Mouse (Mus musculus): ENCODE data around the gene Hmx1.

Hmx1 gene

DNA sequence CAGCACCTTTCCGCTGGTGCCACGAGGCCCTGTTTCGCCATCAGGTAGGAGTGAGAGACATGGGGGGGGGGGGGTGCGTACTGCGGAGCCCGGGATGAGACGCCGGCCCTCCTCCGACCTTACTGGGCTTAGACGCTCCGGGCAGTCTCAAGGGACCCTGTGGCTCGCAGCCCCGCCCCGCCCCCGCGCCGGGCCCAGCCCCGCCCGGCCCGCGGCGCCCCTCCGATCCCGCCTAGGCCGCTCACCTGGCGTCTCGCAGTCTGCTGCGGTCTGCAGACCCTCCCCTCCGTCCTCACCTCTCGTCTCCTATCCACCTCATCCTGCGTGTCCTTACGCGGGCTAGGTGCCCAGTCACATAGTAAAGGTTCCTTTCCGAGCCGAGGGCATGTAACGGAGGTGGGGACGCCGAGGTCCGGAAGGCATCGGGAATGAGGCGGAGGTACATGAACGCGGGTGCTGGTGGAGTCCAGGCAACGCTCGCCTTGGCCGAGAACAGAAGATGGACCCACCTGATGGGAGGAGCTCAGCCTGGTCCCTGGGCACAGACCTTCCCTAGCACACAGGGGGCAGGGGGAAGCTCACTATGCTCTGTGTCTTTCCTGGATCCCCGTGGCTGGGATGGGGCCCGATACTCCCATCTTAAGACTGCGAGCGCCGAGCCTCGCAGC is 8.9 kb downstream of the Hmx1 start:
- DNase-seq (ENCODE audit: extremely low read depth, low read depth), result no peak

- no peak for DNase-seq (ENCODE audit: extremely low read depth, low read depth)
Observed at GRCm38 (mm10) chr5:35398310-35398910, 9.5 kb downstream of the Hmx1 start.

DNA sequence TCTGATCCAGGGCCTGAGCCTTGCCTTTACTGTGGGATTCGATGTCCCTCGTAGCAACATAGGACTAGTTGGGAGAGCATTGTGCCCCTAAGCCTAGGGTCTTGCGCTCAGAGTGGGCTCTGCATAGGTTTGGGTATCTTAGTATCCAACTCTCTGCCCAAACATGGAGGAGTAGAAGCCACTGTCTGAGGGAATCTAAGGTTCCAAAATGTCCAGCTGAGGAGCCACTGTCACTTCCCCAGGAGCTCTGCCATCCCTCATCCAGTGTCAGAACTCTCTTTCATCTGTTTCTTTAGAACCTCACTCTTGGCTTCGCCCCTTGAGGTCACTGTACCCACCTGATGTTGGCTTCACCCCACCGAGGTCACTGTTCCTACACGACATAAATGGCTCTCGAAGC is 10.2 kb downstream of the Hmx1 start:
- DNase-seq (ENCODE audit: extremely low read depth, low read depth), result no peak

GRCm38 (mm10) chr5:35399704-35400320 is 10.9 kb downstream of the Hmx1 start:
- no peak for DNase-seq (ENCODE audit: extremely low read depth, low read depth)

DNA sequence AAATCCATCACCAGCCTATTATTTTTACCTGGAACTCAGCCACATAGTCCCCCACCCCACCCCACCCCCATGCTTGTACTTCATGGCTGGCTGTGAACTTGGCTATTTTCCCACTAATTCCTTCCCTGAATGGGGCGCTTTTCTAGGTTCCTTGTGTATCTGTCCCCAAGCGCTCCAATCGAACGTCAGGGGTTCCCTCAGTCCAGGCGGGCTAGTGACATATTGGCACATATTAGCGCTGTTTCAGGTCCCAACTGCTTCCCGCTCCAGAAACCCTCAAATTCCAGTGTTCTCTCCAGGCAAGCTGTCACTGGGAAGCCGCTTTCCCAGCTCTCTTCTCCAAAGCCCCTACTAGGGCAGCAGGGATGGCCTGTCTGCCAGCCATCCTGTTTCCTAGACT is 12.3 kb downstream of the Hmx1 start:
- DNase-seq (ENCODE audit: extremely low read depth, low read depth), result no peak

DNA sequence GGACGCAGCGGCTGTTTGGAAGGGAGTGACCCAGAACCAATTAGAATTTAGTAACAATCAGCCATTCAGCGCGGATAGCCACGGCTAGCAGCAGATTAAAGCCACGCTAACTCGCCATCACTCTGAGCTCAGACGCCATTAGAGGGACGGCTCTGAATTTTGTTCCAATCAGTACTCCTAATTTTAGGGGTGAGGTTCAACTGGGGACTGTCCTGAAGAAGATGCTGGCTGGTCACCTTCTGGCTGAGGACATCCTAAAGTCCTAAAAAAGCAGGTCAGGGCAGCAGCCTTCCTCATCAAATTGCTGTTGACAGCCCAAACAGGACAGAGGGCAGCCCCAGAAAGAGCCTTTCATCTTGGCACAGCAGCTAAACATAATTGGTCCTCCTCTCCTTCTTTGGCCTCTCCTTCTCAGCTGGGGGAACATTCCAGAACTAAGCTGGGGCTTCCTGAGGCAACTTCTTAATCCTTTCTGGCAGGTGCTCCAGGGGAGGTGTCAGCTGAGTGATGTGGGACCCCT is 18.6 kb downstream of the Hmx1 start:
- no peak for DNase-seq (ENCODE audit: extremely low read depth, low read depth)

GRCm38 (mm10) chr5:35411028-35411427 is 22.1 kb downstream of the Hmx1 start:
- no peak for DNase-seq (ENCODE audit: extremely low read depth, low read depth)

DNA sequence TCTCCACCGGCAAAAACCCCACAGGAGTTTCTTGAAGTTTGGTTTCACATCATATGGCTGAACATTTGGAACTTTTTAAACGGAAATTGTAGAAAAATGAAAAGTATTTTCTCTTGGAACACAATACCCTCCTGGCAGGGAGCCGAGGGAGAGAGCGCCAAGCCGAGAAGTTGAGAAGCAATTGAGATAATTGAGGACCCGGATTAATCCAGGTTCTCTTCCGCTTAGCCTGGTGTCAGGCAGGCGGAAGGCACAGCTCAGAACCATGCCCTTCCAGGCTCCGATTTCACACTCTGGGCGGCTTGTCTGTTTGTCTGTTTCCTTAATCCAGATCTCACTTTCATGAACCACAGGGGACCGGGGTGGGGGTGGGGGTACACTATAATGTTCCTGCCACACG is 23.9 kb downstream of the Hmx1 start:
- no peak for DNase-seq (ENCODE audit: extremely low read depth, low read depth)

- DNase-seq (ENCODE audit: extremely low read depth, low read depth), result no peak
Observed at GRCm38 (mm10) chr5:35417707-35418106, 28.8 kb downstream of the Hmx1 start.

GRCm38 (mm10) chr5:35421622-35422021 is 32.7 kb downstream of the Hmx1 start:
- no peak for DNase-seq (ENCODE audit: extremely low read depth, low read depth)

DNA sequence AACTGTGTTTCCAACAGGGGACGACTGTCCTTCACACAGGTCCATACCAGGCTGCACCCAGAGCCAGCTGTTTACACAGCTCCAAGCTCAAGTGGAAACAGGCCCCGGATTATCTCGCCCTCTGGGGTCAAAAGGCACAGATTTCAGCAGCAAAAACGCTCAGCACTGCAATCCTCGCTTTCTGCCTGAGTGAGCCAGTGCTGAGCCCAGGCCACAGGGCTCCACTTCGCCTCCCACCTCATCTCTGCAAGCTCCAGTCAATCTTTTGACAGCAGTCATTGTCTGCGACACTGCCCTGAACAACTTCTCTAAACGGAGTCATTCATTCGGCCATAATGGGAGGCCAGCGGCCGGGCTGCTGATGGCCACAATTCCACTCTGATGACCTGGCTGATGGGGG is 36.3 kb downstream of the Hmx1 start:
- DNase-seq (ENCODE audit: extremely low read depth, low read depth), result no peak

DNA sequence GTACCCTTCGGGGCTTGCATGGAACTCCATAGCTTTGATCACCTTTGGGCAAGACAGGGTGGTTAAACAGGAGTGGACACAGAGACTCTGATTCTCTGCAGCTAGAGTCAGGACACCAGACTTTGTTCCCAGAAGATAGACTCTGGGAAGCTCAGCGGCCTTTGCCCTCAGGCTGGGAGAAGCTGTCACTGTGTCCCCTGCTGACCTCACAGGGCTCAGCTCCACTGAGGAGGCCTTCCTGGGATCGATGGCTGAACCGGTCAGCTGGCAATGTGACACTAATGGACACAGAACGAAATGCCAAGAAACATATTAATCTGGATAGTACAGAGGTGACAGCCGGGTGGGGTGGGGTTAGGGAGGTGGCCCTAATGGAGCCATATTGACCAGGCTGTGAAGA is 39.0 kb downstream of the Hmx1 start:
- DNase-seq (ENCODE audit: extremely low read depth, low read depth), result no peak

GRCm38 (mm10) chr5:35428421-35428820 is 39.5 kb downstream of the Hmx1 start:
- no peak for DNase-seq (ENCODE audit: extremely low read depth, low read depth)

DNA sequence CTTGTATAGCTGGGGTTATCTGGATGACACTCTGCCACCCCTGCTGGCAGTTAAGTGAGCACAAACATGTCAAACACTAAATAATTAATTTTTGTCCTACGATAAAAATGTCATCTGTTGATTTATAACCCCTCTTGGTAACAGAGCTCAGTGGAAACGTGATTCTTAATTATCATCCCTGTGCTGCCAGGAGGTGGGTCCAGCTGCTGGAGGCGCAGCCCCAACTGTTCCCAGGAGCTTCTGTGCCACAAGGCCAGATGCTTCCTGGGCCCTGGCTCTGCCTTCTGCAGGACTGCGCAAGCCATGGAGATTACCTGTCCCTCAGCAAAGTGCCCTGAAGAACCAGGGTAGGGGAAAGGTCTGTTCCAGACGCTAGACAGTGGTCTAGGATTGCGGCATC is 43.2 kb downstream of the Hmx1 start:
- DNase-seq (ENCODE audit: extremely low read depth, low read depth), result no peak

- DNase-seq (ENCODE audit: extremely low read depth, low read depth), result no peak
Observed at GRCm38 (mm10) chr5:35434038-35434437, 45.1 kb downstream of the Hmx1 start.

GRCm38 (mm10) chr5:35434703-35435102 is 45.8 kb downstream of the Hmx1 start:
- no peak for DNase-seq (ENCODE audit: extremely low read depth, low read depth)

GRCm38 (mm10) chr5:35438805-35439204 is 49.9 kb downstream of the Hmx1 start:
- DNase-seq (ENCODE audit: extremely low read depth, low read depth), result no peak

GRCm38 (mm10) chr5:35440459-35440858 is 51.6 kb downstream of the Hmx1 start:
- no peak for DNase-seq (ENCODE audit: extremely low read depth, low read depth)

GRCm38 (mm10) chr5:35441411-35441810 is 52.5 kb downstream of the Hmx1 start:
- no peak for DNase-seq (ENCODE audit: extremely low read depth, low read depth)

- no peak for DNase-seq (ENCODE audit: extremely low read depth, low read depth)
Observed at GRCm38 (mm10) chr5:35444731-35445130, 55.8 kb downstream of the Hmx1 start.

- DNase-seq (ENCODE audit: extremely low read depth, low read depth), result no peak
Observed at GRCm38 (mm10) chr5:35447656-35448443, 58.9 kb downstream of the Hmx1 start.

Measured in MEL-GATA-1-ER (cell line).